Mouse (Mus musculus): Measurements from ENCODE around the gene Cavin1.
"Not testable (repeated sequence)": the region's sequence is repeated elsewhere in the genome, so short reads cannot be mapped to it uniquely, and the experiment has no call there.

Cavin1 gene

GRCm38 (mm10) chr11:100970557-100970937, at the start of gene Cavin1:
Cavin1 (minus strand) TSS chr11:100970887.
- DNase-seq (ENCODE audit: extremely low spot score), result peak; percentile 58

- DNase-seq (ENCODE audit: extremely low spot score), result no peak
Observed at GRCm38 (mm10) chr11:101011641-101012040, 41.0 kb upstream of the Cavin1 start.

GRCm38 (mm10) chr11:101009888-101010784, 39.4 kb upstream of the Cavin1 start:
- peak; percentile 9 for DNase-seq (ENCODE audit: extremely low spot score)

GRCm38 (mm10) chr11:101009046-101009887, 38.6 kb upstream of the Cavin1 start, which contains the start of gene Atp6v0a1:
Atp6v0a1 (plus strand) TSS chr11:101009452.
- DNase-seq (ENCODE audit: extremely low spot score), result peak; percentile 98

GRCm38 (mm10) chr11:101008206-101009045, 37.7 kb upstream of the Cavin1 start:
- DNase-seq (ENCODE audit: extremely low spot score), result no peak

GRCm38 (mm10) chr11:101003025-101003685, 32.5 kb upstream of the Cavin1 start:
- DNase-seq (ENCODE audit: extremely low spot score), result no peak

GRCm38 (mm10) chr11:101001875-101002552, 31.3 kb upstream of the Cavin1 start:
- DNase-seq (ENCODE audit: extremely low spot score), result not testable (repeated sequence)

GRCm38 (mm10) chr11:100999254-100999653, 28.6 kb upstream of the Cavin1 start:
- DNase-seq (ENCODE audit: extremely low spot score), result no peak

GRCm38 (mm10) chr11:100998836-100999235, 28.1 kb upstream of the Cavin1 start:
- no peak for DNase-seq (ENCODE audit: extremely low spot score)

- no peak for DNase-seq (ENCODE audit: extremely low spot score)
Observed at GRCm38 (mm10) chr11:100996501-100996900, 25.8 kb upstream of the Cavin1 start.

- DNase-seq (ENCODE audit: extremely low spot score), result no peak
Observed at GRCm38 (mm10) chr11:100994655-100995054, 24.0 kb upstream of the Cavin1 start.

GRCm38 (mm10) chr11:100994233-100994632, 23.5 kb upstream of the Cavin1 start:
- no peak for DNase-seq (ENCODE audit: extremely low spot score)

- no peak for DNase-seq (ENCODE audit: extremely low spot score)
Observed at GRCm38 (mm10) chr11:100993437-100993836, 22.8 kb upstream of the Cavin1 start.

GRCm38 (mm10) chr11:100991027-100991534, 20.4 kb upstream of the Cavin1 start:
- no peak for DNase-seq (ENCODE audit: extremely low spot score)

GRCm38 (mm10) chr11:100989666-100990065, 19.0 kb upstream of the Cavin1 start:
- no peak for DNase-seq (ENCODE audit: extremely low spot score)

- DNase-seq (ENCODE audit: extremely low spot score), result no peak
Observed at GRCm38 (mm10) chr11:100988674-100989073, 18.0 kb upstream of the Cavin1 start.

- no peak for DNase-seq (ENCODE audit: extremely low spot score)
Observed at GRCm38 (mm10) chr11:100985607-100986006, 14.9 kb upstream of the Cavin1 start.

- DNase-seq (ENCODE audit: extremely low spot score), result no peak
Observed at GRCm38 (mm10) chr11:100983778-100984131, 13.1 kb upstream of the Cavin1 start.

- peak; percentile 89 for DNase-seq (ENCODE audit: extremely low spot score)
Observed at GRCm38 (mm10) chr11:100983125-100983777, 12.6 kb upstream of the Cavin1 start.

- DNase-seq (ENCODE audit: extremely low spot score), result no peak
Observed at GRCm38 (mm10) chr11:100982087-100982486, 11.4 kb upstream of the Cavin1 start.

Data from embryo, embryonic 9.5 days (tissue).